Mouse (Mus musculus): ENCODE measurements around the gene Tpst2. TPM values are rescaled to one million over a fixed set of nuclear protein-coding genes. Genes with fewer than 3 reads are reported as not detected.
"Not testable (repeated sequence)": the region's sequence is repeated elsewhere in the genome, so short reads cannot be mapped to it uniquely, and the experiment has no call there.

The Tpst2 gene
- polyA plus RNA-seq, 1 experiment from 2014 or later: 31.2 TPM

DNA sequence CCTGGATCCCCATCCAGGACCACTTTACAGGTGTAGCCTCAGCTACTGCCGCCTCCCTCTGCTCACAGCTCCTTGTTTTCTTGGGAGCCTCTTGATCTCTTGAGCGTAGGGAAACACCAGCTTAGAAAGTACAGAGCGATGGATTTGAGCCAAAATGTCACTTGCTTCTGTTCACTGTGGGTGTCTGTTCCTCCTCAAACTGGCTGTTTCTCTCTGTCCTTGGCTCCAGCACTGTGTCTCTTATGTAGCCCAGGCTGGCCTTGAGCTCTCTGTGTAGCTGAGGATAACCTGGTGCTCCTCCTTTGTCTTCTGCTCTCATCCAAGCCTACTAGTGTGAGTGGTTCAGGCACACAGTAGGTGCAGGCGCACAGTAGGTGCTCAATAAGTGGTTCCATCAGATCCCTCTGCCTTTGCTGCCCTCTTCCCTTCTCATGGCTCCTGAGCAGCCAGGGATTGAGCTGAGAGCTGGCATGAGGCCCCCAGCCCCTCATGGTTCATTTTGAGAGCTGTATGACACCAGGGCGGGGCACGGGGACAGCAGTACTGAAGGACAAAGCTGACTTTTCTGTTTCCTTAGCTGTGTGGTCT is 24.3 kb downstream of the Tpst2 start:
- Histone ChIP-seq H3K27me3 (ENCODE audit: control insufficient read depth, insufficient read depth, low read length) (no peaks in the 10 kb centered on the region), H3K27ac (ENCODE audit: low read depth, low read length) (no peak overlapping the region), H3K9me3 (replicated peaks; ENCODE audit: control insufficient read depth, low read length) (no peaks in the 10 kb centered on the region), H3K36me3 (ENCODE audit: control insufficient read depth, insufficient read depth, low read length) (no peaks in the 10 kb centered on the region), H3K4me1 (ENCODE audit: control insufficient read depth, insufficient read depth, low read length) (peaks cover 19% of the 10 kb centered on the region; the same call in 1 of the 2 replicates), H3K4me3 (ENCODE audit: low read depth, low read length) (no peak overlapping the region), H3K9ac (ENCODE audit: low read depth, low read length) (no peak overlapping the region), H3K4me2 (no peak overlapping the region)
- 90% methylated on average over 6 of the region's 6 CpGs for WGBS (ENCODE audit: insufficient replicate concordance)
- no peak for ATAC-seq (replicated peaks; ENCODE audit: insufficient number of reproducible peaks, low FRiP score, low TSS enrichment)

DNA sequence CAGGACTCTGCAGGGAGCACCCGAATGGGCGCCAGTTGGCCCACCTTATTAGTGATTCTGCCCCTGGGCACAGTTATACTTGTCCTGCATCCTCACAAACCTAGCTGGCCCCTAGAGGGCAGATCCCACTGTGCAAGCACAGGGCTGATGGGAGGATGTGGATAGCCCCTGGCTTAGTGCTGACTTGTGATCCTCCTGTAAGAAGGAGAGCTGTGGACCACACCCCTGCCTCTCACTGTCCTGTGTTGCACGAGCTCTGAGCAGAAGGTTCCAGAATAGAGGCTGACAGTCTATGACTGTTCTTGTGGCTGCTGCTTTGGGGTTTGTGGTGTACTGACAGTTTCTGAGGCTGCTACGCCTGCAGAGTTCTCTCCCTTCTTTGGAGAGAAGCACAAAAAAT is 25.2 kb downstream of the Tpst2 start:
- Histone ChIP-seq H3K36me3 (ENCODE audit: control insufficient read depth, insufficient read depth, low read length) (no peaks in the 10 kb centered on the region), H3K9ac (ENCODE audit: low read depth, low read length) (no peak overlapping the region), H3K4me2 (no peak overlapping the region), H3K4me3 (ENCODE audit: low read depth, low read length) (no peak overlapping the region), H3K4me1 (ENCODE audit: control insufficient read depth, insufficient read depth, low read length) (peaks cover 12% of the 10 kb centered on the region; the same call in 1 of the 2 replicates), H3K27ac (ENCODE audit: low read depth, low read length) (no peak overlapping the region), H3K9me3 (replicated peaks; ENCODE audit: control insufficient read depth, low read length) (no peaks in the 10 kb centered on the region), H3K27me3 (ENCODE audit: control insufficient read depth, insufficient read depth, low read length) (no peaks in the 10 kb centered on the region)
- 79% methylated on average over 4 of the region's 4 CpGs for WGBS (ENCODE audit: insufficient replicate concordance)
- ATAC-seq (replicated peaks; ENCODE audit: insufficient number of reproducible peaks, low FRiP score, low TSS enrichment): no peak

DNA sequence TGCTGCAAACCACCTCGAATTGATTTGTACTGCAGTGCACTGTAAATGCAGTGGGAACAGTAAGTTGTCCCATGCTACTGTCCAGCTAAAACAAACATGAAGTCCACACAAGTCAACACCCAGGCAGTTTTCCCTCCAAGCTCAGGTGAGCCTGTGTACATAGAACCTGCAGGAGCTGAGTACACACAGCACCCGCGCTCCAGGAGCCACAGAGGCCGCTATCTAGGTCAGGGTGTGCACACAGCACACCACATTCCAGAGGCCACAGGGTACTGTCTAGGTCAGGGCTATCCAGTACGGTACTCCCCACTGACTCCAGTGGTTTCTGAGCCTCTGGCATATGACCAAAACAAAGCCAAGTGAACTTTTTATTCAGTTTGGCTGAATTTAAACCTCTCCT is 25.8 kb downstream of the Tpst2 start:
- no peak for ATAC-seq (replicated peaks; ENCODE audit: insufficient number of reproducible peaks, low FRiP score, low TSS enrichment)
- Histone ChIP-seq H3K9ac (ENCODE audit: low read depth, low read length) (no peak overlapping the region), H3K36me3 (ENCODE audit: control insufficient read depth, insufficient read depth, low read length) (no peaks in the 10 kb centered on the region), H3K27me3 (ENCODE audit: control insufficient read depth, insufficient read depth, low read length) (no peaks in the 10 kb centered on the region), H3K9me3 (replicated peaks; ENCODE audit: control insufficient read depth, low read length) (no peaks in the 10 kb centered on the region), H3K4me3 (ENCODE audit: low read depth, low read length) (no peak overlapping the region), H3K4me2 (no peak overlapping the region), H3K4me1 (ENCODE audit: control insufficient read depth, insufficient read depth, low read length) (peaks cover 10% of the 10 kb centered on the region; the same call in 1 of the 2 replicates), H3K27ac (ENCODE audit: low read depth, low read length) (no peak overlapping the region)
- 85% methylated on average over 5 of the region's 5 CpGs for WGBS (ENCODE audit: insufficient replicate concordance)

DNA sequence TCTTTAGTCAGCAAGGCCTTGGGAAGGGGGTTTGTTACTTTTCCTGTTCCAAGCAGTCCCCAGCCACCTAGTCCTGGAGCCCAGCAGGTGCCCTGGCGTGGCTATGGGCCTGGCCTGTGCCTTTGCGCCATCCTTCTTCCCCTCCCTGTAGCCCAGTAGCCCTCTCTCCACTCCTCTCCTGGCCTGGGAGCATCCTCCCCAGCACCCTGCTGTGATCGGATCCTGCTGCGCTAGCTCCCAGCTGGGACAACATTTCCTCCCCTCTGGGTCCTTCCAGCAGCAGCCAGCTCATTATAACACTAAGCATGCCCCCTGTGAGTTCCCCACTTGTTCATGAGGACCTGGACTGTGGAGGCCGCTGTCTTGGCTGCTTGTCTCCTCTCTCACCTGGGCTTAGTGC is 29.4 kb downstream of the Tpst2 start:
- WGBS (ENCODE audit: insufficient replicate concordance): 73% methylated on average over 5 of the region's 5 CpGs
- H3K36me3 ChIP-seq (ENCODE audit: control insufficient read depth, insufficient read depth, low read length): peaks cover 2% of the 10 kb centered on the region; the same call in 1 of the 2 replicates
- H3K4me2 ChIP-seq: no peak overlapping the region
- no peak overlapping the region for H3K27ac ChIP-seq (ENCODE audit: low read depth, low read length)
- H3K4me1 ChIP-seq (ENCODE audit: control insufficient read depth, insufficient read depth, low read length): no peaks in the 10 kb centered on the region
- H3K27me3 ChIP-seq (ENCODE audit: control insufficient read depth, insufficient read depth, low read length): no peaks in the 10 kb centered on the region
- H3K9me3 ChIP-seq (replicated peaks; ENCODE audit: control insufficient read depth, low read length): no peaks in the 10 kb centered on the region
- H3K9ac ChIP-seq (ENCODE audit: low read depth, low read length): no peak overlapping the region
- no peak for ATAC-seq (replicated peaks; ENCODE audit: insufficient number of reproducible peaks, low FRiP score, low TSS enrichment)
- H3K4me3 ChIP-seq (ENCODE audit: low read depth, low read length): no peak overlapping the region

DNA sequence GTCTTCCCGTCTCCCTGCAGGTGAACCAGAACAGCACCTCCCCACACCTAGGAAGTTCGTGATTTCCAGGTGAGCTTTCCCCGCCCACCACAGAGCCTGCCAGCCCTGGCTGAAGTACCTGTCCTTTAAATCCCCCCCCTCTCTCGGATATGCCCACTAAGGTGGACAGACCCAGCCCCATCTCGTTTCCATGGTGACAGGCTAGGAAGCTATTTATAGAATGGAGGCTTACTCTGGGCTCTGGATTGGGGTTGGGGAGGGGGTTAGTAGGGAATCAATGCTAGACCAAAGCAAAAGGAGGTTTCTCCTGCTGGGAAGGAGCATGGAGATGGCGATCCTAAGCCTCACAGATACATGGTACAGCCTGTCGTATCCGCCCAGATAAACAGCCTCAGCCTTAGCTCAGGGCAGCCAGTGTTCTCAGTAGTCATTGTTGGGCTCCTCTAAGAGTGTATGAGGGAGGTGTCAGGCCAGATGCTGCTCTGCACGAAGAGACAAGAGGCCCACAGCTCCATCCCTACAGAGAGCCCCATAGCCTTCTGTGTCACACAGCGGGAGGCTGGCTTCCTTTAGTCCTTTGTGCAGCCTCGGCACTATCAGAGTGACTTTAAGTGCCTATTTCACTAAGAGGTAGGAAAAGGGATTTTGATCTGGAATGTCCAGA is 36.9 kb downstream of the Tpst2 start:
- H3K9me3 ChIP-seq (replicated peaks; ENCODE audit: control insufficient read depth, low read length): no peaks in the 10 kb centered on the region
- 65% methylated on average over 11 of the region's 11 CpGs for WGBS (ENCODE audit: insufficient replicate concordance)
- no peak overlapping the region for H3K4me3 ChIP-seq (ENCODE audit: low read depth, low read length)
- no peak for ATAC-seq (replicated peaks; ENCODE audit: insufficient number of reproducible peaks, low FRiP score, low TSS enrichment)
- no peaks in the 10 kb centered on the region for H3K27me3 ChIP-seq (ENCODE audit: control insufficient read depth, insufficient read depth, low read length)
- peaks cover 9% of the 10 kb centered on the region; the same call in 1 of the 2 replicates for H3K36me3 ChIP-seq (ENCODE audit: control insufficient read depth, insufficient read depth, low read length)
- no peak overlapping the region for H3K27ac ChIP-seq (ENCODE audit: low read depth, low read length)
- 0 out of 2 replicates have a peak, but pooled peaks cover 5% of the 10 kb centered on the region for H3K4me1 ChIP-seq (ENCODE audit: control insufficient read depth, insufficient read depth, low read length)
- H3K9ac ChIP-seq (ENCODE audit: low read depth, low read length): no peak overlapping the region
- no peak overlapping the region for H3K4me2 ChIP-seq

DNA sequence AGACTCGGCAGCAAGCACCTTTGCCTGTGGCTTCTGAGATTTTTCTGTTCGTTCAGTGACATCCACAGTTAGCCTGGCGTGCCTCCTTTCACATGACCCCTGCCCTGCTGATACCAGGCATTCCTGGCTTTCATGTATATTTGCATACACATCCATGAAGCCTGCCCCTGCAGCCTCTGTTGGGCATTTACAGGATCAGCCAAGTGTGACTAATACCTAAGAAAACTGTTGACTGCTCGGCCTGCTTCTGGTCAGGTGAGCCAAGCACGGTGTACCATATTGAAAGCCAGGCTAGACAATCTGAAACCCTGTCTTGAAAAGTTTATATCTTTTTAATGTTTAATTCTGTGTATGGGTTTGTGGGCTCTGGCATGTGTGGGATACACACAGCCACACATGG is 40.0 kb downstream of the Tpst2 start:
- no peak overlapping the region for H3K4me2 ChIP-seq
- H3K27me3 ChIP-seq (ENCODE audit: control insufficient read depth, insufficient read depth, low read length): no peaks in the 10 kb centered on the region
- WGBS (ENCODE audit: insufficient replicate concordance): 81% methylated on average over 5 of the region's 5 CpGs
- H3K9me3 ChIP-seq (replicated peaks; ENCODE audit: control insufficient read depth, low read length): no peaks in the 10 kb centered on the region
- no peak overlapping the region for H3K9ac ChIP-seq (ENCODE audit: low read depth, low read length)
- no peak for ATAC-seq (replicated peaks; ENCODE audit: insufficient number of reproducible peaks, low FRiP score, low TSS enrichment)
- no peak overlapping the region for H3K27ac ChIP-seq (ENCODE audit: low read depth, low read length)
- 0 out of 2 replicates have a peak, but pooled peaks cover 7% of the 10 kb centered on the region for H3K36me3 ChIP-seq (ENCODE audit: control insufficient read depth, insufficient read depth, low read length)
- H3K4me1 ChIP-seq (ENCODE audit: control insufficient read depth, insufficient read depth, low read length): 0 out of 2 replicates have a peak, but pooled peaks cover 5% of the 10 kb centered on the region
- H3K4me3 ChIP-seq (ENCODE audit: low read depth, low read length): no peak overlapping the region

DNA sequence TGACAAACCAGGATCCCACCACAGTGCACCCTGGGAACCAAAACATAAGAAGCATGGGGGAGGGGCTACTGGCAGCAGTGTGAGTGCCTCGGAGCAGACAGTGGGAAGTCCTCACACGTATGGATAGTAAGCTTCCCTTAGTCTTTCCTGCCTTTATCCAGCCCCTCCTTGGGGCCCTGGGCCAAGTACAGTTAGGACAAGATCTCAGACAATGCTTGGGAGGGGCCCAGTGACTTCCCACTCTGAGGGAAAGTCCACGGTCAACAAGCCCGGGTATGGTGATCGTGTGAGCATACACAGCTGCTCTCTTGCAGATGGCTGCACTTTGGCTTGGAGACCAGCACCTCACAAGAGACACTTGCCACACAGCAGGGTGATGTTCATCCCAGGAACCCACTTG is 40.8 kb downstream of the Tpst2 start:
- Histone ChIP-seq H3K27me3 (ENCODE audit: control insufficient read depth, insufficient read depth, low read length) (no peaks in the 10 kb centered on the region), H3K9me3 (replicated peaks; ENCODE audit: control insufficient read depth, low read length) (no peaks in the 10 kb centered on the region), H3K9ac (ENCODE audit: low read depth, low read length) (no peak overlapping the region), H3K4me2 (no peak overlapping the region), H3K4me3 (ENCODE audit: low read depth, low read length) (no peak overlapping the region), H3K4me1 (ENCODE audit: control insufficient read depth, insufficient read depth, low read length) (0 out of 2 replicates have a peak, but pooled peaks cover 5% of the 10 kb centered on the region), H3K27ac (ENCODE audit: low read depth, low read length) (no peak overlapping the region), H3K36me3 (ENCODE audit: control insufficient read depth, insufficient read depth, low read length) (0 out of 2 replicates have a peak, but pooled peaks cover 5% of the 10 kb centered on the region)
- ATAC-seq (replicated peaks; ENCODE audit: insufficient number of reproducible peaks, low FRiP score, low TSS enrichment): peak; percentile 50; the same call in 1 of the 2 replicates
- 46% methylated on average over 5 of the region's 5 CpGs for WGBS (ENCODE audit: insufficient replicate concordance)

DNA sequence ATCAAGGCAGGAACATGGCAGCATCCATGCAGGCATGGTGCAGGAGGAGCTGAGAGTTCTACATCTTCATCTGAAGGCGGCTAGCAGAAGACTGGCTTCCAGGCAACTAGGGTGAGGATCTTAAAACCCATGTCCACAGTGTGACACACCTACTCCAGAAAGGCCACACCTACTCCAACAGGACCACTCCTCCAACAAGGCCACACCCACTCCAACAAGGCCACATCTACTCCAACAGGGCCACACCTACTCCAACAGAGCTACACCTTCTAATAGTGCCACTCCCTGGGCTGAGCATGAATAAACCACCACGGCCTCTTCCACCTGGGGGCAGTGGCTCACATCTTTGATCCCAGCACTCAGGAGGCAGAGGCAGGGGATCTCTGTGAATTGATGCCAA is 42.9 kb downstream of the Tpst2 start:
- 51% methylated on average over 2 of the region's 2 CpGs for WGBS (ENCODE audit: insufficient replicate concordance)
- peak; percentile 56; the same call in 1 of the 2 replicates for ATAC-seq (replicated peaks; ENCODE audit: insufficient number of reproducible peaks, low FRiP score, low TSS enrichment)
- H3K36me3 ChIP-seq (ENCODE audit: control insufficient read depth, insufficient read depth, low read length); H3K9ac ChIP-seq (ENCODE audit: low read depth, low read length); H3K4me1 ChIP-seq (ENCODE audit: control insufficient read depth, insufficient read depth, low read length); H3K4me2 ChIP-seq; H3K9me3 ChIP-seq (replicated peaks; ENCODE audit: control insufficient read depth, low read length); H3K27ac ChIP-seq (ENCODE audit: low read depth, low read length); H3K4me3 ChIP-seq (ENCODE audit: low read depth, low read length); H3K27me3 ChIP-seq (ENCODE audit: control insufficient read depth, insufficient read depth, low read length): not testable (repeated sequence)

DNA sequence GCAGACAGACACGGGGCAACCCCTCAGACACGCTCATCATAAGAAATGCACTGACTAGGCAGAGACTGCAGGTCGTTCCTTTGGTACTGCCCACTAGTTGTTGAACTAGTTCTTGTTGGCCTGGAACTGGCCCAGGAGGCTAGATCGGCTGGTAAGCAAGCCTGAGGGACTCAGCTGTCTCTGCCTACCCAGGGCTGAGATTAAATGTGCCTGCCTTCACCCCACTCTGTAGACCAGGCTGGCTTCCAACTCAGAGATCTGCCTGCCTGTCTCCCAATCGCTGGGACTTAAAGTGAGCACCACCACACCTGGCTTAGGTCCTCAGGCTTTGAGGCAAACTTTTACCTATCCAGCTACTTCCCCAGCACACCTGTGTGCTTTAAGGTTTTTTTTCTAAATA is 43.9 kb downstream of the Tpst2 start:
- Histone ChIP-seq H3K27me3 (ENCODE audit: control insufficient read depth, insufficient read depth, low read length) (no peaks in the 10 kb centered on the region), H3K9me3 (replicated peaks; ENCODE audit: control insufficient read depth, low read length) (no peaks in the 10 kb centered on the region), H3K36me3 (ENCODE audit: control insufficient read depth, insufficient read depth, low read length) (no peaks in the 10 kb centered on the region), H3K9ac (ENCODE audit: low read depth, low read length) (no peak overlapping the region), H3K4me1 (ENCODE audit: control insufficient read depth, insufficient read depth, low read length) (peaks cover 3% of the 10 kb centered on the region; the same call in 1 of the 2 replicates), H3K4me2 (no peak overlapping the region), H3K4me3 (ENCODE audit: low read depth, low read length) (no peak overlapping the region), H3K27ac (ENCODE audit: low read depth, low read length) (no peak overlapping the region)
- 70% methylated on average over 5 of the region's 5 CpGs for WGBS (ENCODE audit: insufficient replicate concordance)
- no peak for ATAC-seq (replicated peaks; ENCODE audit: insufficient number of reproducible peaks, low FRiP score, low TSS enrichment)

Measured in heart, embryonic 11.5 days (tissue).